ENCODE assay signal across 7 mouse cellular contexts in the genomic region with DNA sequence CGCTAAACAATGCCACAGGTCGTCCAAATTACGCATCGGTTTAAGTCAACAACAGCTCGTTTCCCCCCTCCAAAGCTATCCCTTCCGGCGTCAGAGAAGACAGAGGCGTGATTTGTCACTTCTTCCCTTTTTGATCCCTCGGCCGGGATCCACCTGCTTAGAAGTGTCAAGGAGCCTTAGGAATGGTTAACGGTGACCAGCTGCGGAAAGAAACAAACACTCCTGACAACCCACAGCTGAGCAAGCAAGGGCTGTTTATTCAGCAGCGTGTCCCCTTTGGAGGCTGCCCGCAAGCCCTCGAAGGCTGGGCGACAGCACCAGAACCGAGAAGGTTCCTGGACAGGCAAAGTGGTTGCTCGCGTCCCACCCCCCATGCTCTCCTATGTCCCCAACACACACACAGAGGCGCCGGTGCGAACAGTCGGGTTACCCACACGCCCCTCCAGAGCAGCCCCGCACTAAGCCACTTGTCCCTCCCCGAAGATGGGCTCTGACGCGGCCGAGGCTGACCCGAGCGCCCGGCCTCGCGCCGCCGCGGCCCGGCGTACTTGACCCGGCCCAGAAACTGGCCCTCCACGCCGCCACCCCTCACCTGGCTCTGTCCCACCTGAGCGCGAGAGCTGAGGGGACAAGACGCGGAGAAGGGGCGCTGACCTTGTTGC. TPM values are rescaled to one million over a fixed set of nuclear protein-coding genes. Genes with fewer than 3 reads are reported as not detected.
DNase-seq lines count a peak whose midpoint lies in the region; ATAC-seq and TF ChIP-seq lines count a peak whose summit lies in the region.

No protein-coding gene starts in this region.

- intact Hi-C loops in heart, postnatal 25 days (cut with DNase I): loop anchor here (5.0 kb wide), 3 partner anchors 139 to 289 kb away; partner anchors contain the start of gene Fgfbp3

- peak overlapping the region; percentile 89 to 91 for H3K4me3 ChIP-seq in MEL (ENCODE audit: control insufficient read depth in 1 of 2, insufficient read depth in 1 of 2, low read depth in 2 of 2, low read length in 2 of 2)
- H3K4me3 ChIP-seq in forebrain, embryonic 14.5 days (ENCODE audit: low read depth, low read length): peak overlapping the region; percentile 99
- H3K4me3 ChIP-seq in lung, embryonic 16.5 days (ENCODE audit: low read length): peak overlapping the region; percentile 100

- TF ChIP-seq RAD21 in MEL (IDR thresholded peaks at IDR 0.05; ENCODE audit: low read depth, low read length): no peak

- H3K4me2 ChIP-seq in forebrain, embryonic 14.5 days (ENCODE audit: low read length): peak overlapping the region; percentile 83
- peak overlapping the region; percentile 72 for H3K4me2 ChIP-seq in lung, embryonic 16.5 days (ENCODE audit: low read depth, low read length)

- H3K4me1 ChIP-seq in MEL (ENCODE audit: control insufficient read depth in 1 of 2, insufficient read depth in 2 of 2, low read length in 2 of 2): peaks cover 38 to 42% of the 10 kb centered on the region in 2 experiments
- peaks cover 14% of the 10 kb centered on the region for H3K4me1 ChIP-seq in forebrain, embryonic 14.5 days (ENCODE audit: control insufficient read depth, insufficient read depth, low read length)
- H3K4me1 ChIP-seq in lung, embryonic 16.5 days (replicated peaks; ENCODE audit: control insufficient read depth, insufficient read depth, low read length): peaks cover 13% of the 10 kb centered on the region

- peak; percentile 78 for ATAC-seq in forebrain, embryonic 14.5 days
- peak; percentile 76 for ATAC-seq in lung, embryonic 16.5 days (ENCODE audit: low read depth)

- no peaks in the 10 kb centered on the region for H3K9me3 ChIP-seq in MEL (replicated peaks; ENCODE audit: insufficient read depth, low read length)
- H3K9me3 ChIP-seq in forebrain, embryonic 14.5 days (replicated peaks; ENCODE audit: control insufficient read depth, low read length): no peaks in the 10 kb centered on the region
- H3K9me3 ChIP-seq in lung, embryonic 16.5 days (ENCODE audit: control insufficient read depth, low read length): no peaks in the 10 kb centered on the region

- H3K27me3 ChIP-seq in MEL (ENCODE audit: control insufficient read depth in 1 of 2, insufficient read depth in 2 of 2, low read length in 2 of 2): no peaks in the 10 kb centered on the region
- H3K27me3 ChIP-seq in forebrain, embryonic 14.5 days (replicated peaks; ENCODE audit: control insufficient read depth, insufficient read depth, low read length): no peaks in the 10 kb centered on the region
- no peaks in the 10 kb centered on the region for H3K27me3 ChIP-seq in lung, embryonic 16.5 days (ENCODE audit: control insufficient read depth, insufficient read depth, low read depth, low read length)

- no peak for TF ChIP-seq POLR2A in MEL (IDR thresholded peaks at IDR 0.05; ENCODE audit: control insufficient read depth in 1 of 2, insufficient read depth in 1 of 2, low read depth in 1 of 2, low read length in 2 of 2, poor library complexity in 1 of 2)

- no peak overlapping the region for H3K27ac ChIP-seq in MEL (ENCODE audit: control insufficient read depth, low read depth, low read length)
- H3K27ac ChIP-seq in forebrain, embryonic 14.5 days (ENCODE audit: low read depth, low read length): peak overlapping the region; percentile 27; the same call in 1 of the 2 replicates
- peak overlapping the region; percentile 51 for H3K27ac ChIP-seq in lung, embryonic 16.5 days (ENCODE audit: low read length)

- under 1% methylated on average over 45 of the region's 47 CpGs for WGBS in forebrain, embryonic 14.5 days
- under 1% methylated on average over 47 of the region's 47 CpGs for WGBS in lung, embryonic 16.5 days

- peaks cover 27% of the 10 kb centered on the region for H3K79me2 ChIP-seq in MEL (ENCODE audit: control insufficient read depth, insufficient read depth, low read length, poor library complexity)

- no peak for TF ChIP-seq CTCF in MEL (IDR thresholded peaks at IDR 0.05 in 2 of 3, conservative IDR thresholded peaks at IDR 0.05 in 1 of 3; ENCODE audit: control insufficient read depth in 1 of 3, insufficient read depth in 1 of 3, low read depth in 2 of 3, low read length in 3 of 3, poor library complexity in 1 of 3, severe bottlenecking in 1 of 3)

- H3K9ac ChIP-seq in MEL (ENCODE audit: control insufficient read depth, low read depth, low read length, poor library complexity, severe bottlenecking): peak overlapping the region; percentile 96
- H3K9ac ChIP-seq in forebrain, embryonic 14.5 days (ENCODE audit: low read length): peak overlapping the region; percentile 99
- H3K9ac ChIP-seq in lung, embryonic 16.5 days (ENCODE audit: low read length): peak overlapping the region; percentile 99

- H3K36me3 ChIP-seq in MEL (ENCODE audit: control insufficient read depth in 1 of 2, insufficient read depth in 2 of 2, low read length in 2 of 2): peaks cover 9 to 55% of the 10 kb centered on the region in 2 experiments
- peaks cover 16% of the 10 kb centered on the region for H3K36me3 ChIP-seq in forebrain, embryonic 14.5 days (ENCODE audit: control insufficient read depth, insufficient read depth, low read length)
- peaks cover 3% of the 10 kb centered on the region for H3K36me3 ChIP-seq in lung, embryonic 16.5 days (ENCODE audit: control insufficient read depth, insufficient read depth, low read length)

- no peak for TF ChIP-seq EP300 in MEL (IDR thresholded peaks at IDR 0.05; ENCODE audit: low read depth in 1 of 2, low read length in 2 of 2)

- peak; percentile 69 for DNase-seq in MEL (ENCODE audit: low read depth, low spot score)
- peak; percentile 54 for DNase-seq in adrenal gland, postnatal 25 days
- peak; percentile 45 for DNase-seq in forebrain, embryonic 14.5 days (ENCODE audit: low spot score)
- DNase-seq in heart, postnatal 25 days (ENCODE audit: low spot score): peak; percentile 26
- peak; percentile 30 to 43 for DNase-seq in layer of hippocampus, adult 8-10 months (ENCODE audit: low spot score in 2 of 2)
- peak; percentile 61 for DNase-seq in retina, embryonic 14.5 days (ENCODE audit: low spot score)

TF ChIP-seq in MEL, 35 proteins besides CTCF, POLR2A, EP300 and RAD21:
- no peak for TF ChIP-seq ZNF384 (IDR thresholded peaks at IDR 0.05; ENCODE audit: low read depth, low read length)
- no peak for TF ChIP-seq USF1 (IDR thresholded peaks at IDR 0.05; ENCODE audit: low read depth, low read length)
- TF ChIP-seq ELF1 (IDR thresholded peaks at IDR 0.05; ENCODE audit: low read depth, low read length): no peak
- TF ChIP-seq TBP (IDR thresholded peaks at IDR 0.05; ENCODE audit: low read depth, low read length): no peak
- TF ChIP-seq MYC (IDR thresholded peaks at IDR 0.05; ENCODE audit: low read depth, low read length): no peak
- no peak; the same call in 1 of the 2 replicates for TF ChIP-seq HCFC1 (IDR thresholded peaks at IDR 0.05; ENCODE audit: low read depth, low read length)
- TF ChIP-seq TAL1 (IDR thresholded peaks at IDR 0.05; ENCODE audit: low read length): no peak
- TF ChIP-seq MYB (IDR thresholded peaks at IDR 0.05; ENCODE audit: low read depth, low read length): no peak
- peak; percentile 37; the same call in 1 of the 2 replicates for TF ChIP-seq RCOR1 (IDR thresholded peaks at IDR 0.05; ENCODE audit: low read depth, low read length)
- TF ChIP-seq MAX (IDR thresholded peaks at IDR 0.05; ENCODE audit: low read length): peak; percentile 38; the same call in 1 of the 2 replicates
- peak; percentile 63 for TF ChIP-seq SIN3A (IDR thresholded peaks at IDR 0.05; ENCODE audit: low read length)
- no peak for TF ChIP-seq ZKSCAN1 (IDR thresholded peaks at IDR 0.05; ENCODE audit: low read depth, low read length)
- TF ChIP-seq TCF12 (IDR thresholded peaks at IDR 0.05; ENCODE audit: low read depth, low read length): no peak
- no peak for TF ChIP-seq KAT2A (conservative IDR thresholded peaks at IDR 0.05; ENCODE audit: low read depth, low read length)
- no peak for TF ChIP-seq E2F4 (IDR thresholded peaks at IDR 0.05; ENCODE audit: borderline replicate concordance, low read depth, low read length)
- TF ChIP-seq MXI1 (IDR thresholded peaks at IDR 0.05; ENCODE audit: low read depth, low read length): peak; percentile 55
- no peak for TF ChIP-seq JUND (IDR thresholded peaks at IDR 0.05; ENCODE audit: low read depth, low read length)

RNA-seq across cellular contexts. Expression of gene March5, which starts 0.6 kb away (rescaled TPM):
- total RNA-seq in MEL (2012; rRNA removed): 65.6 and 68.5 TPM in 2 replicates
- 10 to 100 TPM in 1 of 2 experiments, not detected in 1; 83.5 TPM for polyA plus RNA-seq in MEL (2012; ENCODE audit: insufficient read depth in 1 of 2, insufficient read length in 2 of 2, low read depth in 1 of 2, low replicate concordance in 2 of 2, missing spikeins in 1 of 2)
- total RNA-seq in adrenal gland, postnatal 25 days (2021): 98.8 and 117 TPM in 2 replicates
- 127 and 143 TPM in 2 replicates for polyA plus RNA-seq in forebrain, embryonic 14.5 days (2014; fragmentation: Nextera tagmentation; extraction: Ambion mirVana)
- total RNA-seq in heart, postnatal 25 days (2021): 10 to 100 TPM; 82.1 to 85.6 TPM
- 10 to 100 TPM; 79.2 to 86.5 (median 81.1) TPM for total RNA-seq in layer of hippocampus, adult 8-10 months (2022)
- polyA plus RNA-seq in lung, embryonic 16.5 days (2015; fragmentation: Nextera tagmentation; extraction: Ambion mirVana): 74.9 and 75.6 TPM in 2 replicates

RNA-seq across cellular contexts. Expression of gene Cpeb3, which starts 1.6 kb away (rescaled TPM):
- total RNA-seq in MEL (2012; rRNA removed): 0.29 and 0.35 TPM in 2 replicates
- under 1 TPM in 1 of 2 experiments, not detected in 1; 0.93 TPM for polyA plus RNA-seq in MEL (2012; ENCODE audit: insufficient read depth in 1 of 2, insufficient read length in 2 of 2, low read depth in 1 of 2, low replicate concordance in 2 of 2, missing spikeins in 1 of 2)
- total RNA-seq in adrenal gland, postnatal 25 days (2021): 17.2 and 31.9 TPM in 2 replicates
- polyA plus RNA-seq in forebrain, embryonic 14.5 days (2014; fragmentation: Nextera tagmentation; extraction: Ambion mirVana): 3.1 and 4.1 TPM in 2 replicates
- 10 to 100 TPM; 76.3 to 81.7 TPM for total RNA-seq in heart, postnatal 25 days (2021)
- total RNA-seq in layer of hippocampus, adult 8-10 months (2022): 10 to 100 TPM; 66.9 to 88.1 (median 79.8) TPM
- polyA plus RNA-seq in lung, embryonic 16.5 days (2015; fragmentation: Nextera tagmentation; extraction: Ambion mirVana): 0.64 and 0.98 TPM in 2 replicates

Comparison
In these comparisons a context has a peak if more than half of its experiments do, and no peak if none do; other contexts are left out.
1. RNA of gene Cpeb3, which starts 1.6 kb away (total RNA-seq): 76.3 to 81.7 TPM in heart, postnatal 25 days, 66.9 to 88.1 TPM in layer of hippocampus, adult 8-10 months and 17.2 to 31.9 TPM in adrenal gland, postnatal 25 days; 0.29 to 0.35 TPM in MEL; every median in the first group is over 10 times any median in the second.
2. Peak in every context shown above with its lines, with median percentiles within 50 percentile points of each other: DNase-seq, H3K4me3 ChIP-seq and H3K9ac ChIP-seq.